Mouse (Mus musculus): Measurements from ENCODE around the gene Birc5.

- TF ChIP-seq CTCF (IDR thresholded peaks at IDR 0.05; ENCODE audit: extremely low read depth, insufficient read depth, insufficient read length, insufficient replicate concordance), result no peak
- peak; percentile 94 for TF ChIP-seq POLR2A (IDR thresholded peaks at IDR 0.05; ENCODE audit: low read depth, low read length)
These were observed at the start of gene Birc5 for GRCm38 (mm10) chr11:117848985-117849671.

All from spleen, adult 2 months (tissue).